Mouse (Mus musculus): ENCODE measurements around the gene Mettl17. TPM values are rescaled to one million over a fixed set of nuclear protein-coding genes. Genes with fewer than 3 reads are reported as not detected.

Gene Mettl17
- polyA plus RNA-seq, 1 experiment from 2014 or later = 76.5 TPM

GRCm38 (mm10) chr14:51902806-51903710 lies 18.4 kb downstream of the Mettl17 start:
- peak; percentile 77 for ATAC-seq

GRCm38 (mm10) chr14:51903782-51904181 lies 19.1 kb downstream of the Mettl17 start:
- H3K27me3 ChIP-seq = no peaks in the 10 kb centered on the region
- no peak overlapping the region for H3K4me3 ChIP-seq
- H3K4me1 ChIP-seq = no peaks in the 10 kb centered on the region
- no peak overlapping the region for H3K9ac ChIP-seq
- ATAC-seq = no peak
- H3K36me3 ChIP-seq (ENCODE audit: poor library complexity, severe bottlenecking) = peaks cover 9% of the 10 kb centered on the region; the same call in 1 of the 2 replicates
- no peaks in the 10 kb centered on the region for H3K9me3 ChIP-seq (replicated peaks)
- 92% methylated on average over 9 of the region's 9 CpGs for WGBS
- H3K27ac ChIP-seq = no peak overlapping the region
- H3K4me2 ChIP-seq = no peak overlapping the region

More at GRCm38 (mm10) chr14:51902806-51903710, 18.4 kb downstream of the Mettl17 start:
- Histone ChIP-seq H3K4me2 (no peak overlapping the region), H3K27ac (no peak overlapping the region), H3K36me3 (ENCODE audit: poor library complexity, severe bottlenecking) (peaks cover 9% of the 10 kb centered on the region; the same call in 1 of the 2 replicates), H3K9me3 (replicated peaks) (no peaks in the 10 kb centered on the region), H3K27me3 (no peaks in the 10 kb centered on the region), H3K4me1 (no peaks in the 10 kb centered on the region), H3K4me3 (no peak overlapping the region), H3K9ac (no peak overlapping the region)
- WGBS = 61% methylated on average over 9 of the region's 9 CpGs

- Histone ChIP-seq H3K27ac (no peak overlapping the region), H3K4me1 (no peaks in the 10 kb centered on the region), H3K4me2 (no peak overlapping the region), H3K36me3 (ENCODE audit: poor library complexity, severe bottlenecking) (peaks cover 18% of the 10 kb centered on the region; the same call in 1 of the 2 replicates), H3K27me3 (no peaks in the 10 kb centered on the region), H3K4me3 (no peak overlapping the region), H3K9me3 (replicated peaks) (no peaks in the 10 kb centered on the region), H3K9ac (no peak overlapping the region)
- no peak for ATAC-seq
- WGBS = 73% methylated on average over 7 of the region's 7 CpGs
These were observed 20.1 kb downstream of the Mettl17 start for GRCm38 (mm10) chr14:51904706-51905105.

- no peak for ATAC-seq
- no peaks in the 10 kb centered on the region for H3K9me3 ChIP-seq (replicated peaks)
- H3K27ac ChIP-seq = no peak overlapping the region
- H3K4me2 ChIP-seq = no peak overlapping the region
- no peaks in the 10 kb centered on the region for H3K4me1 ChIP-seq
- no peak overlapping the region for H3K4me3 ChIP-seq
- peaks cover 20% of the 10 kb centered on the region; the same call in 1 of the 2 replicates for H3K36me3 ChIP-seq (ENCODE audit: poor library complexity, severe bottlenecking)
- H3K27me3 ChIP-seq = no peaks in the 10 kb centered on the region
- H3K9ac ChIP-seq = no peak overlapping the region
- 95% methylated on average over 11 of the region's 11 CpGs for WGBS
These were observed 21.5 kb downstream of the Mettl17 start for GRCm38 (mm10) chr14:51906102-51906501.

GRCm38 (mm10) chr14:51911301-51911700 lies 26.7 kb downstream of the Mettl17 start:
- no peak for ATAC-seq

GRCm38 (mm10) chr14:51912391-51913061 lies 27.9 kb downstream of the Mettl17 start:
- peak overlapping the region; percentile 89 for H3K27ac ChIP-seq
- 10% methylated on average over 14 of the region's 14 CpGs for WGBS
- H3K4me2 ChIP-seq = peak overlapping the region; percentile 86
- ATAC-seq = peak; percentile 29
- H3K27me3 ChIP-seq = 0 out of 2 replicates have a peak, but pooled peaks cover 3% of the 10 kb centered on the region
- peaks cover 10% of the 10 kb centered on the region; the same call in 1 of the 2 replicates for H3K36me3 ChIP-seq (ENCODE audit: poor library complexity, severe bottlenecking)
- no peaks in the 10 kb centered on the region for H3K9me3 ChIP-seq (replicated peaks)
- peak overlapping the region; percentile 68 for H3K9ac ChIP-seq
- H3K4me3 ChIP-seq = peak overlapping the region; percentile 51
- peaks cover 17% of the 10 kb centered on the region for H3K4me1 ChIP-seq

More at GRCm38 (mm10) chr14:51911301-51911700, 26.7 kb downstream of the Mettl17 start:
- Histone ChIP-seq H3K4me2 (0 out of 2 replicates have a peak overlapping the region, but pooled peaks have one; percentile 86), H3K4me1 (peaks cover 17% of the 10 kb centered on the region), H3K4me3 (no peak overlapping the region), H3K9me3 (replicated peaks) (no peaks in the 10 kb centered on the region), H3K9ac (no peak overlapping the region), H3K27ac (no peak overlapping the region), H3K27me3 (0 out of 2 replicates have a peak, but pooled peaks cover 3% of the 10 kb centered on the region), H3K36me3 (ENCODE audit: poor library complexity, severe bottlenecking) (peaks cover 16% of the 10 kb centered on the region; the same call in 1 of the 2 replicates)
- 84% methylated on average over 10 of the region's 10 CpGs for WGBS

- Histone ChIP-seq H3K4me1 (peaks cover 17% of the 10 kb centered on the region), H3K9ac (peak overlapping the region; percentile 68), H3K27ac (peak overlapping the region; percentile 89), H3K9me3 (replicated peaks) (no peaks in the 10 kb centered on the region), H3K36me3 (ENCODE audit: poor library complexity, severe bottlenecking) (peaks cover 10% of the 10 kb centered on the region; the same call in 1 of the 2 replicates), H3K4me3 (peak overlapping the region; percentile 51), H3K4me2 (peak overlapping the region; percentile 86), H3K27me3 (0 out of 2 replicates have a peak, but pooled peaks cover 3% of the 10 kb centered on the region)
- whole genome bisulfite sequencing = under 1% methylated on average over 55 of the region's 58 CpGs
- peak; percentile 81 for ATAC-seq
These were observed 28.7 kb downstream of the Mettl17 start for GRCm38 (mm10) chr14:51913062-51913959.

GRCm38 (mm10) chr14:51913960-51914762 lies 29.5 kb downstream of the Mettl17 start, which contains the start of gene Ndrg2:
Gene Ndrg2 (minus strand): TSS chr14:51914158.
- H3K27ac ChIP-seq = peak within 1 kb of the TSS; percentile 89
- peaks cover 7% of the 10 kb centered on the region; the same call in 1 of the 2 replicates for H3K36me3 ChIP-seq (ENCODE audit: poor library complexity, severe bottlenecking)
- ATAC-seq = peak; percentile 75
- peak within 1 kb of the TSS; percentile 86 for H3K4me2 ChIP-seq
- WGBS = 1% methylated on average over 20 of the region's 23 CpGs
- 0 out of 2 replicates have a peak, but pooled peaks cover 3% of the 10 kb centered on the region for H3K27me3 ChIP-seq
- no peaks in the 10 kb centered on the region for H3K9me3 ChIP-seq (replicated peaks)
- H3K9ac ChIP-seq = peak within 1 kb of the TSS; percentile 68
- H3K4me3 ChIP-seq = peak within 1 kb of the TSS; percentile 51
- H3K4me1 ChIP-seq = peaks cover 17% of the 10 kb centered on the region

GRCm38 (mm10) chr14:51915030-51915429 lies 30.4 kb downstream of the Mettl17 start:
- H3K27ac ChIP-seq = peak overlapping the region; percentile 89
- H3K4me2 ChIP-seq = peak overlapping the region; percentile 86; the same call in 1 of the 2 replicates
- no peaks in the 10 kb centered on the region for H3K9me3 ChIP-seq (replicated peaks)
- H3K36me3 ChIP-seq (ENCODE audit: poor library complexity, severe bottlenecking) = no peaks in the 10 kb centered on the region
- H3K27me3 ChIP-seq = 0 out of 2 replicates have a peak, but pooled peaks cover 3% of the 10 kb centered on the region
- H3K4me3 ChIP-seq = no peak overlapping the region
- peaks cover 17% of the 10 kb centered on the region for H3K4me1 ChIP-seq
- 23% methylated on average over 3 of the region's 3 CpGs for WGBS
- H3K9ac ChIP-seq = no peak overlapping the region
- ATAC-seq = no peak

- Histone ChIP-seq H3K27me3 (0 out of 2 replicates have a peak, but pooled peaks cover 3% of the 10 kb centered on the region), H3K4me2 (no peak overlapping the region), H3K9me3 (replicated peaks) (no peaks in the 10 kb centered on the region), H3K4me1 (peaks cover 17% of the 10 kb centered on the region), H3K4me3 (no peak overlapping the region), H3K36me3 (ENCODE audit: poor library complexity, severe bottlenecking) (no peaks in the 10 kb centered on the region), H3K9ac (no peak overlapping the region), H3K27ac (no peak overlapping the region)
- ATAC-seq = no peak
- 94% methylated on average over 4 of the region's 4 CpGs for WGBS
These were observed 31.9 kb downstream of the Mettl17 start for GRCm38 (mm10) chr14:51916539-51916938.

All from forebrain, embryonic 13.5 days (tissue).